ENCODE assay signal across 28 mouse cellular contexts in the genomic region with DNA sequence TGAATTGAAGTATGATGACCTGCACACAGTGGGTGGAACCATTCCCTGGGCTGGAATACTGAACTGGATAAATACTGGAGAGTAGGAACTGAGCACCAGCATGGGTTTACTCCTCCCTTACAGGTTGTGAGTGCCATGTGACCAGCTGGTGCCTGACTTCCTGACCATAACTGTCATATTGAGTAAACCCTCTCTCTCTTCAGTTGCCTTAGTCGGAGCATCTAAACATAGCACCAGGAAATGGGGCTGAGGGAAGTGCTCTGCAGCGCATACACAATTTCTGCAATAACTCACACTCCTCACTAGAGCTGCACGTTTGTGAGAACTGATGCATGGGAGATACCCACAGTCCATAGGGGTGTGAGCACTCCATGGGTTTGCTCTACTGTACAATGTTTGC. TPM values are rescaled to one million over a fixed set of nuclear protein-coding genes. Genes with fewer than 3 reads are reported as not detected.
"Had no signal": no experiment of that assay in that cellular context is flagged by ENCODE, and none has a peak within 500 bp of the region (broad histone marks: within the 10 kb centered on the region; RNA-seq: fewer than 3 reads in every experiment).

No protein-coding gene starts in this region.

- DNase-seq: kidney, adult 18-20 months; kidney, adult 9 months; kidney, postnatal 14 days; kidney, postnatal 4 days; liver; lung, adult 18-20 months; lung, postnatal 10 days; lung, postnatal 36 days; thymus, adult 18-20 months; thymus, postnatal 14 days had no signal

- H3K4me1 ChIP-seq: limb, embryonic 10.5 days; limb, embryonic 13.5 days; liver, embryonic 12.5 days; liver, embryonic 15.5 days; lung, embryonic 15.5 days; midbrain, embryonic 10.5 days; midbrain, embryonic 13.5 days had no signal

- H3K9me3 ChIP-seq: limb, embryonic 10.5 days; limb, embryonic 13.5 days; liver, embryonic 12.5 days; liver, embryonic 15.5 days; lung, embryonic 15.5 days; midbrain, embryonic 10.5 days; midbrain, embryonic 13.5 days had no signal

- H3K27ac ChIP-seq: limb, embryonic 10.5 days; limb, embryonic 13.5 days; liver, embryonic 12.5 days; liver, embryonic 15.5 days; lung, embryonic 15.5 days; midbrain, embryonic 10.5 days; midbrain, embryonic 13.5 days had no signal

- H3K27me3 ChIP-seq: limb, embryonic 13.5 days; liver, embryonic 12.5 days; liver, embryonic 15.5 days; lung, embryonic 15.5 days; midbrain, embryonic 13.5 days had no signal

- H3K36me3 ChIP-seq: limb, embryonic 10.5 days; limb, embryonic 13.5 days; liver, embryonic 12.5 days; liver, embryonic 15.5 days; lung, embryonic 15.5 days; midbrain, embryonic 10.5 days; midbrain, embryonic 13.5 days had no signal

- H3K9ac ChIP-seq: limb, embryonic 13.5 days; liver, embryonic 12.5 days; liver, embryonic 15.5 days; lung, embryonic 15.5 days; midbrain, embryonic 13.5 days had no signal

- H3K4me3 ChIP-seq: limb, embryonic 10.5 days; limb, embryonic 13.5 days; liver, embryonic 12.5 days; liver, embryonic 15.5 days; lung, embryonic 15.5 days; midbrain, embryonic 10.5 days; midbrain, embryonic 13.5 days had no signal

- H3K4me2 ChIP-seq: limb, embryonic 13.5 days; liver, embryonic 12.5 days; liver, embryonic 15.5 days; lung, embryonic 15.5 days; midbrain, embryonic 13.5 days had no signal

- ATAC-seq: liver, embryonic 12.5 days; midbrain, embryonic 13.5 days; midbrain, embryonic 16.5 days had no signal

RNA-seq across cellular contexts. Expression of gene 1700011L22Rik, which starts 9.1 kb away (rescaled TPM):
- total RNA-seq: layer of hippocampus, adult 18-20 months; layer of hippocampus, postnatal 25 days; left cerebral cortex, adult 18-20 months; left cerebral cortex, postnatal 25 days had no signal
- polyA plus RNA-seq: kidney, embryonic 16.5 days; limb, embryonic 10.5 days; liver, embryonic 12.5 days; liver, embryonic 15.5 days; lung, embryonic 15.5 days; midbrain, embryonic 10.5 days; midbrain, embryonic 13.5 days; midbrain, embryonic 16.5 days; neural tube, embryonic 11.5 days; neural tube, embryonic 14.5 days; small intestine, adult 2 months; spleen, adult 2 months; stomach, embryonic 16.5 days had no signal
